In the genomic region with DNA sequence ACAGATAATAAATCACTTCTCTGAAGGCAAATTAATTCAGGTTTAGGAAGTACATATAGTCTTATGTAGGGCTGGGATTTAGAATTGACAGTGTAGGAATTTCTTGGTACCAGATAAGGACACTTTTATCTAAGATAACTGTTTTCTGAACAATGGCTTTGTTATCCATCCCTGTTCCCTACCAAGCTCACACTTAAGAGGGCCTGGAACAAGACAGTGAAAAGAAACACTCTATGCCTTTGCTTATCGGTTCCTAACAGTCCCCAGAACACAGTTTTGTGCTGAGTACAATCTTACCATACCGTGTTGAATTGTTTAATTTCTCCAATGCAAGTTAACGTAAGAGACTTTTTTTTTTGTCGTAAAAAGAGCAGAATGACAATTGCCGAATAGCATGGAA, we compare ENCODE assay signal across 9 mouse cellular contexts. TPM values are rescaled to one million over a fixed set of nuclear protein-coding genes. Genes with fewer than 3 reads are reported as not detected.
A peak's percentile ranks its signal among the peaks of the same experiment; 100 is the strongest.
DNase-seq lines count a peak whose midpoint lies in the region; ATAC-seq and TF ChIP-seq lines count a peak whose summit lies in the region.
"Had no signal": no experiment of that assay in that cellular context is flagged by ENCODE, and none has a peak within 500 bp of the region (broad histone marks: within the 10 kb centered on the region; RNA-seq: fewer than 3 reads in every experiment).

No protein-coding gene starts in this region.

- H3K4me2 ChIP-seq in heart, embryonic 14.5 days (ENCODE audit: low read length), result peak overlapping the region; percentile 70

- no peak for DNase-seq in heart, postnatal 36 days
- DNase-seq in layer of hippocampus, adult 2 months (ENCODE audit: low spot score in 2 of 2), result no peak
- DNase-seq in layer of hippocampus, adult 18-20 months (ENCODE audit: low spot score in 2 of 2), result no peak
- no peak for DNase-seq in limb, embryonic 10.5 days (ENCODE audit: low spot score)
- DNase-seq in c-Kit-positive CD71-positive TER-119-positive erythroid progenitor cells, embryonic 14.5 days (ENCODE audit: low spot score), result no peak
- no peak for DNase-seq in spleen, postnatal 14 days (ENCODE audit: low spot score in 2 of 2)

- peak overlapping the region; percentile 30 to 37; a peak in 3 of 4 replicates for H3K4me3 ChIP-seq in heart, embryonic 14.5 days (ENCODE audit: control insufficient read depth in 1 of 2, insufficient read depth in 1 of 2, low read depth in 1 of 2, low read length in 2 of 2)
- peak overlapping the region; percentile 35 for H3K4me3 ChIP-seq in layer of hippocampus, adult 2 months
- peak overlapping the region; percentile 66 for H3K4me3 ChIP-seq in brown adipose tissue, adult 24 weeks (ENCODE audit: insufficient read depth, low read depth, low read length)
- peak overlapping the region; percentile 46 for H3K4me3 ChIP-seq in limb, embryonic 10.5 days

- H3K9me3 ChIP-seq in heart, embryonic 14.5 days (ENCODE audit: control insufficient read depth, low read length), result no peaks in the 10 kb centered on the region
- H3K9me3 ChIP-seq in limb, embryonic 10.5 days (replicated peaks), result no peaks in the 10 kb centered on the region
- H3K9me3 ChIP-seq: forebrain, embryonic 10.5 days had no signal

- peak overlapping the region; percentile 39; the same call in 1 of the 2 replicates for H3K9ac ChIP-seq in heart, embryonic 14.5 days (ENCODE audit: low read length)

- intact Hi-C loops in heart, postnatal 36 days (cut with DNase I), result loop anchor here (5.0 kb wide), 1 partner anchor 56 kb away; no protein-coding TSS in a partner anchor

- ATAC-seq in heart, embryonic 14.5 days (ENCODE audit: insufficient number of reproducible peaks, insufficient read depth, low FRiP score, low read depth), result no peak

- H3K4me1 ChIP-seq in heart, embryonic 14.5 days (ENCODE audit: control insufficient read depth in 2 of 2, insufficient read depth in 2 of 2, low read length in 2 of 2), result peaks cover 8 to 10% of the 10 kb centered on the region in 2 experiments; a peak in 3 of 4 replicates
- peaks cover 5% of the 10 kb centered on the region for H3K4me1 ChIP-seq in brown adipose tissue, adult 24 weeks (ENCODE audit: control insufficient read depth, insufficient read depth, insufficient read length, low read length)
- H3K4me1 ChIP-seq in limb, embryonic 10.5 days, result peaks cover 8% of the 10 kb centered on the region

- no peaks in the 10 kb centered on the region for H3K27me3 ChIP-seq in heart, embryonic 14.5 days (ENCODE audit: control insufficient read depth, insufficient read depth, low read length)
- no peaks in the 10 kb centered on the region for H3K27me3 ChIP-seq in limb, embryonic 10.5 days (ENCODE audit: low read depth, poor library complexity, severe bottlenecking)

- H3K27ac ChIP-seq in heart, embryonic 14.5 days (replicated peaks in 1 of 2; ENCODE audit: control insufficient read depth in 1 of 2, insufficient read depth in 1 of 2, low read depth in 2 of 2, low read length in 2 of 2), result peak overlapping the region; percentile 30 to 45; a peak in 2 of 4 replicates
- H3K27ac ChIP-seq in layer of hippocampus, adult 2 months, result peak overlapping the region; percentile 16
- H3K27ac ChIP-seq in brown adipose tissue, adult 24 weeks (replicated peaks; ENCODE audit: low read depth, low read length), result peak overlapping the region; percentile 89
- no peak overlapping the region for H3K27ac ChIP-seq in limb, embryonic 10.5 days

- WGBS in heart, embryonic 14.5 days, result 40% methylated on average over 5 of the region's 5 CpGs
- 86% methylated on average over 5 of the region's 5 CpGs for WGBS in limb, embryonic 10.5 days

- no peaks in the 10 kb centered on the region for H3K36me3 ChIP-seq in heart, embryonic 14.5 days (ENCODE audit: control insufficient read depth, insufficient read depth, low read length)
- no peaks in the 10 kb centered on the region for H3K36me3 ChIP-seq in limb, embryonic 10.5 days
- H3K36me3 ChIP-seq: forebrain, embryonic 10.5 days had no signal

- no peak for TF ChIP-seq CTCF in layer of hippocampus, adult 2 months (conservative IDR thresholded peaks at IDR 0.05)

RNA-seq across cellular contexts. Expression of a gene that starts 0.7 kb away (rescaled TPM):
- polyA plus RNA-seq in heart, embryonic 14.5 days (2014; fragmentation: Nextera tagmentation; extraction: Ambion mirVana), result 18.2 and 20.3 TPM in 2 replicates
- 100 to 1,000 TPM in 1 of 2 experiments, 10 to 100 TPM in 1; 76.3 to 113 TPM for total RNA-seq in heart, postnatal 36 days (2021)
- 10 to 100 TPM; 15.7 to 19.2 TPM for total RNA-seq in layer of hippocampus, adult 2 months (2021)
- 10 to 100 TPM; 23.9 to 24.1 TPM for total RNA-seq in layer of hippocampus, adult 18-20 months (2021)
- 25.6 and 34.0 TPM in 2 replicates for polyA plus RNA-seq in brown adipose tissue, adult 24 weeks (2012; ENCODE audit: insufficient read depth, insufficient read length, missing spikeins)
- polyA plus RNA-seq in limb, embryonic 10.5 days (2016; fragmentation: Nextera tagmentation; extraction: Ambion mirVana), result 5.0 TPM in 2 replicates
